Mouse (Mus musculus) intestine, postnatal 0 days (tissue): ENCODE measurements around the gene Ap2a2. TPM values are rescaled to one million over a fixed set of nuclear protein-coding genes. Genes with fewer than 3 reads are reported as not detected.

Experiments
- ATAC-seq: fragments of 200-750 bp; cut with Nextera tagmentation; 2 replicates; pipeline ENCODE4 v1.8.0; 2017; ENCODE audit warnings: mild to moderate bottlenecking, moderate TSS enrichment, moderate library complexity
- H3K27ac ChIP-seq: fragments of 300-500 bp; sonication (generic); 2 replicates; pipeline ENCODE4 v1.5.1; 2014; ENCODE audit warnings: mild to moderate bottlenecking, low read depth, low read length, moderate library complexity
- H3K27me3 ChIP-seq: fragments of 300-500 bp; sonication (generic); replicated peaks from 2 replicates; pipeline ENCODE4 v1.6.1; 2014; ENCODE audit warnings: low read length, mixed read lengths; ENCODE audit not compliant: control insufficient read depth, insufficient read depth
- H3K36me3 ChIP-seq: fragments of 300-500 bp; sonication (generic); 2 replicates; pipeline ENCODE4 v1.6.1; 2014; ENCODE audit warnings: mild to moderate bottlenecking, moderate library complexity; ENCODE audit not compliant: control insufficient read depth, insufficient read depth
- H3K4me1 ChIP-seq: fragments of 300-500 bp; sonication (generic); replicated peaks from 2 replicates; pipeline ENCODE4 v1.6.1; 2014; ENCODE audit warnings: antibody characterized with exemption, low read length, mixed read lengths; ENCODE audit not compliant: control insufficient read depth, insufficient read depth
- H3K4me2 ChIP-seq: fragments of 300-500 bp; sonication (generic); replicated peaks from 2 replicates; pipeline ENCODE4 v1.6.1; 2014; ENCODE audit warnings: low read depth, mild to moderate bottlenecking, moderate library complexity
- H3K4me3 ChIP-seq: fragments of 300-500 bp; sonication (generic); 2 replicates; pipeline ENCODE4 v1.5.1; 2014; ENCODE audit warnings: low read depth, low read length
- H3K9ac ChIP-seq: fragments of 300-500 bp; sonication (generic); 2 replicates; pipeline ENCODE4 v1.6.1; 2014; ENCODE audit warnings: mild to moderate bottlenecking, low read depth, low read length
- H3K9me3 ChIP-seq: fragments of 300-500 bp; sonication (generic); 2 replicates; pipeline ENCODE4 v1.6.1; 2016; ENCODE audit warnings: mixed run types; ENCODE audit not compliant: control insufficient read depth
- CTCF ChIP-seq: sonication (generic); IDR thresholded peaks from 2 replicates; pipeline ENCODE4 v1.5.1; 2016; ENCODE audit warnings: low read depth, mild to moderate bottlenecking, control low read depth, antibody characterized with exemption, moderate library complexity
- WGBS: fragments of 180-500 bp; shearing (Covaris S2); extraction: QIAGEN DNeasy Blood & Tissue Kit; methylation state at CpG from one replicate; pipeline ENCODE4 v1.1.7; 2014; 5-methylcytosine and 5-hydroxymethylcytosine counted together
- polyA plus RNA-seq: library from polyadenylated mRNA; unstranded; fragments of >200 nt; fragmentation: Nextera tagmentation; extraction: Ambion mirVana; gene quantifications from 2 replicates; pipeline ENCODE4 v1.2.1, GENCODE M21; 2015

The Ap2a2 gene
- polyA plus RNA-seq, 1 experiment from 2014 or later, result 69.7 TPM

DNA sequence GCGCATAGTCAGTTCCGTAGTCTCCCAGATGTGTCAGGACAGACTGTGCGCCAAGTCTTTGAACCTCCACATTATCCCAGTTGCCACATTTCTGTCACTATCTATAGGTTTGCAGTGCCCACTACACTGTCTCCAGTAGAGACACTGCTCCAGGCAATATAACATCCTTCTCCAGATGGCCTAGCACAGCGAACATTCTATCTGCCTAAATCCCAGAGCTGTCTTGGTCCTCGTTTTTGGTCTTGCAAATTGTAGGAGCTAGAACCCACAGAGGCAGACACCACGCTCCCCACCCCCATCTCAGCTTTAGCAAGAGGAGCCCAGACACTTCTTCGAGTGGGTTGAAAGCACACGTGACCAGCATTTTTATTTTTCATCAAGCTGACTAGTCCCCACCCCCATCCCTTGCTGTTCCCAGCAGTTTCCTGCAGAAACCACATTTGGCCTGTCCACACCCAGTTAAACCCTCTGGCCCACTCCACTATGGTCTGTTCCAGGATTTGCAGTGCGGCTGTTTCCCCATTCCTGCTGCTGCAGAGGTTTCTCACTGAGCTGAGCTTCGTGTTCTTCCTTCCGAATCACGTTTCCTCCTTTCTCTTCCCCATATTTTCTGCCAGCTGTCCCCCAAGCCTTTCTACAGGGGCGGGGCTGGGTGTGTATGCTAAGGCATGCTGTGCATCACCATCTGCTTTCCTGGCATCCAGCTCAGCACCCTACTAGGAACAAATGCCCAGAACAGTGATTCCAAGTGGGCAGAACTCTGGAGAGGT is 21.5 kb upstream of the Ap2a2 start:
- TF ChIP-seq CTCF, result no peak
- WGBS, result 48% methylated on average over 13 of the region's 13 CpGs

DNA sequence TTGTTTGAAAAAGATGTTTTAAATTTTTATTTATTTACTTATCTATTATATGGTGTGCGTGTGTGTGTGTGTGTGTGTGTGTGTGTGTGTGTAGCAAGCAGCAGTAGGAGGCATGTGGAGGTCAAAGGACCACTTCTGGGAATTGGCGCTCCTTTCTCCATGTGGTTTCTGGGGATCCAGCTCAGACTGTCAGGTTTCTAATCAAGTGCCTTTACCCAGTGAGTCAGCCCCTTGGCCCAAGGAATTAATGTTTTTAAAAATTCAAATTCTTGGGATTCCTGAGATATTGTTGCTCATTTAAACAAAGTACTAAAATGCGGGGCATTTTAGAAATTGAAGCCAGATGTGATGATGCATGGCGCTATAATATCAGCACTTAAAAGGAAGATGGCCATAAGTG is 20.3 kb upstream of the Ap2a2 start:
- WGBS, result 81% methylated on average over 4 of the region's 4 CpGs
- ATAC-seq, result no peak

More for the DNA sequence above, 21.5 kb upstream of the Ap2a2 start:
- Histone ChIP-seq H3K27me3 (no peaks in the 10 kb centered on the region), H3K4me2 (peak overlapping the region; percentile 77), H3K4me3 (peak overlapping the region; percentile 75), H3K9me3 (no peaks in the 10 kb centered on the region), H3K9ac (no peak overlapping the region), H3K27ac (peak overlapping the region; percentile 80; the same call in 1 of the 2 replicates), H3K4me1 (peaks cover 10% of the 10 kb centered on the region; the same call in 1 of the 2 replicates), H3K36me3 (no peaks in the 10 kb centered on the region)
- no peak for ATAC-seq

DNA sequence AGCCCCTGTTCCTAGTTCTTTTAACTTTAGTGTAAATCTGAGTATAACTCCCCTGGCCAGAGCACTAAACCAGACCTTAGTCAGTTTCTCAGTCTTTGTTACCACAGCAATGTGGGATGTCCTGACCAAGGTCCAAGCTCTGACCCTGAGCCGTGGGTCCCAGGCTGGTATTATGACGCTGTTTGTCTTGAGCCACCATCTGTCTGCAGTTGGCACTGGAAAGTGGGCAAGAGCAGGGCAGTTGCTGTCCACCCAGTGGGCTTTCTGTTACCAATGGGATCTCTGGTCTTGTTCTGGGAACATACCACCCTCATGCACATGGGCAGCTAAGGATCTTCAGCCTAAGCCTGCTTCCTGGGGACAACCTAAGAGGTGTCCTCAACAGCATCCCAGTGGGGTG is 19.4 kb upstream of the Ap2a2 start:
- TF ChIP-seq CTCF, result no peak
- Histone ChIP-seq H3K4me1 (peaks cover 6% of the 10 kb centered on the region; the same call in 1 of the 2 replicates), H3K27me3 (no peaks in the 10 kb centered on the region), H3K27ac (no peak overlapping the region), H3K4me2 (no peak overlapping the region), H3K36me3 (no peaks in the 10 kb centered on the region), H3K9me3 (no peaks in the 10 kb centered on the region), H3K9ac (no peak overlapping the region), H3K4me3 (no peak overlapping the region)
- WGBS, result 67% methylated on average over 2 of the region's 2 CpGs
- ATAC-seq, result no peak

More for the DNA sequence above, 20.3 kb upstream of the Ap2a2 start:
- no peak for TF ChIP-seq CTCF
- Histone ChIP-seq H3K27ac (no peak overlapping the region), H3K9me3 (no peaks in the 10 kb centered on the region), H3K4me2 (no peak overlapping the region), H3K4me1 (peaks cover 6% of the 10 kb centered on the region; the same call in 1 of the 2 replicates), H3K4me3 (no peak overlapping the region), H3K27me3 (no peaks in the 10 kb centered on the region), H3K9ac (no peak overlapping the region), H3K36me3 (no peaks in the 10 kb centered on the region)

DNA sequence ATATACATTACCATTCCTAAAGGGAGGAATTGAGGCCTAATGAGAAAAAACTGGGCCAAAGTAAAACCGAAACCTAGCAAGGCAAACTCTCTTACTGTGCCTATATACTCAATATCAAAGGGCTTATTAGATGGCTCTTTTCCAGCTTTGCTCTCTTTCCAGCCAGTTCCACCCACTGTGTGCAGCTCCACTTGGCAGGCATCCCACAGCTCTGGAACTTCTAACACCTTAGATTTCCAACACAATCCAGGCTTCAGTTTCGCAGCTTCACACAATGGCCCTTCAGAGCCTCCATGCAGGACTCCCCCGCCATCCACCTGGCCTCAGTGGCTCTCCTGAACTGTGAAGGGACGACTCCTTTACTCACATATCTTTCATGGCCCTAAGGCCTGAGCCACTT is 17.3 kb upstream of the Ap2a2 start:
- no peak for ATAC-seq
- no peak for TF ChIP-seq CTCF
- 72% methylated on average over 4 of the region's 4 CpGs for WGBS
- no peak overlapping the region for H3K27ac ChIP-seq
- H3K4me3 ChIP-seq, result no peak overlapping the region
- no peaks in the 10 kb centered on the region for H3K36me3 ChIP-seq
- peaks cover 6% of the 10 kb centered on the region; the same call in 1 of the 2 replicates for H3K4me1 ChIP-seq
- no peak overlapping the region for H3K9ac ChIP-seq
- H3K27me3 ChIP-seq, result no peaks in the 10 kb centered on the region
- no peaks in the 10 kb centered on the region for H3K9me3 ChIP-seq
- H3K4me2 ChIP-seq, result no peak overlapping the region

DNA sequence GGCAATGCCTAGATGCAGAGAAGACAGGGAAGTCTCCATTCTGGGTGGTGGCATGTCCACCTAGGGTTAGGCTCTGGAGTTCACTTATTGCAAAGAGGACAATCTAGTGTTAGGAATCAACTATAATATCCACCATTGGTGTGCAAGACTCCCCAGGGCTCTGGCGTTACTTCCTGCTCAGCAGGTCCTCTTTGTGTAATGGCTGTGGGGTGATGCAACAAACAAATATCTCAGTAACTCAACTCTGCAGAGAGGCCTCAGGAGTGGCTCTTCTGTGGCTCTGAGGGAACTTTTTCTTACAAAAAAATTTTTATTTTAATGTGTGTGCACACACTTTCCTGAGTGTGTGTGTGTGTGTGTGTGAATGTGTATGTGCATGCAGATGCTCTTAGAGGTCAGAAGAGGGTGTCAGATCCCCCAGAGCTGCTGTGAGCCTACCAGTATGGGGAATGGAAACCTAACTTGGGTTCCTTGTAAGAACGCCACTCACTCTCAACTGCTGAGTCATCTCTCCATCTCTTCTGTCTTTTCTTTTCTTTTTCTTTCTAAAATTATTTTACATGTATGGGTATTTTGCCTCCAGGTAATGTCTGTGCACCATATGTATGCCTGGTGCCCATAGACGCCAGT is 12.4 kb upstream of the Ap2a2 start:
- TF ChIP-seq CTCF, result no peak
- Histone ChIP-seq H3K36me3 (no peaks in the 10 kb centered on the region), H3K4me1 (no peaks in the 10 kb centered on the region), H3K4me3 (no peak overlapping the region), H3K27me3 (no peaks in the 10 kb centered on the region), H3K9me3 (no peaks in the 10 kb centered on the region), H3K9ac (no peak overlapping the region), H3K27ac (no peak overlapping the region), H3K4me2 (no peak overlapping the region)
- no peak for ATAC-seq
- WGBS, result 87% methylated on average over 3 of the region's 3 CpGs

DNA sequence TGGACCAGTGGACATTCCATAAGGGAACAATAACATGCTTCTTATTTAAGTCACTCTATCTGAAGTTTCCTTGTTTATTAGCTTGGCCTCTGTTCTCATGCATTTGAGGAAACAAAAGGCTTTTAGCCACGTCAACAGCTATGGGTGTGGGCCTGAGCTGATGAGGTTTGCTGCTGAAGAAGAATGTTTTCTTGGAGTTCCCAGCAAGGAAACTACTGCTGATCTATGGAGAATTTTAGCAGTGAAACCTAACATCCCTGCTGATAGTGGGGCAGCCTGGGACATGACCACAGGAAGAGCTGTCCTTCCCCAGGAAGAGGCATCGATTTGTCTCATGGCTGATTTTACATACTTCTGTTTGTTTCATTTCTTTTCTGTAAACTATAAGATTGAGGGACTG is 11.5 kb upstream of the Ap2a2 start:
- Histone ChIP-seq H3K4me2 (no peak overlapping the region), H3K9me3 (no peaks in the 10 kb centered on the region), H3K4me3 (no peak overlapping the region), H3K36me3 (no peaks in the 10 kb centered on the region), H3K9ac (no peak overlapping the region), H3K4me1 (no peaks in the 10 kb centered on the region), H3K27me3 (no peaks in the 10 kb centered on the region), H3K27ac (no peak overlapping the region)
- no peak for TF ChIP-seq CTCF
- WGBS, result 72% methylated on average over 2 of the region's 2 CpGs
- ATAC-seq, result no peak
